Mouse (Mus musculus) right cerebral cortex, postnatal 14 days (tissue): ENCODE results near the gene 4930447F04Rik.

Experiments used
- DNase-seq: peaks from one replicate; pipeline ENCODE4 v3.0.0; 2022

4930447F04Rik gene

GRCm38 (mm10) chrX:66304124-66304523 lies at the start of gene 4930447F04Rik:
4930447F04Rik (minus strand) TSS chrX:66304224.
- no peak for DNase-seq
